ENCODE assay signal across 8 mouse cellular contexts in genomic region chr5:34513466-34514217, GRCm38 (mm10). TPM values are rescaled to one million over a fixed set of nuclear protein-coding genes. Genes with fewer than 3 reads are reported as not detected.
DNase-seq lines count a peak whose midpoint lies in the region; ATAC-seq lines count a peak whose summit lies in the region.

TSS of gene Tnip2 (minus strand) at chr5:34513991.

- no peaks in the 10 kb centered on the region for H3K9me3 ChIP-seq in forebrain, embryonic 11.5 days (ENCODE audit: control insufficient read depth, low read length)
- H3K9me3 ChIP-seq in heart, embryonic 16.5 days (replicated peaks; ENCODE audit: control insufficient read depth, low read length): no peaks in the 10 kb centered on the region
- H3K9me3 ChIP-seq in liver, embryonic 15.5 days (replicated peaks): no peaks in the 10 kb centered on the region
- H3K9me3 ChIP-seq in neural tube, embryonic 12.5 days: no peaks in the 10 kb centered on the region

- H3K27ac ChIP-seq in forebrain, embryonic 11.5 days (ENCODE audit: low read depth, low read length): no peak within 1 kb of the TSS
- peak within 1 kb of the TSS; percentile 62 for H3K27ac ChIP-seq in heart, embryonic 16.5 days (ENCODE audit: low read length)
- H3K27ac ChIP-seq in liver, embryonic 15.5 days (replicated peaks): peak within 1 kb of the TSS; percentile 61
- H3K27ac ChIP-seq in neural tube, embryonic 12.5 days: no peak within 1 kb of the TSS

- H3K4me2 ChIP-seq in forebrain, embryonic 11.5 days (ENCODE audit: low read depth, low read length, severe bottlenecking): peak within 1 kb of the TSS; percentile 99
- peak within 1 kb of the TSS; percentile 97 for H3K4me2 ChIP-seq in heart, embryonic 16.5 days (ENCODE audit: low read depth, low read length)
- peak within 1 kb of the TSS; percentile 99 for H3K4me2 ChIP-seq in liver, embryonic 15.5 days
- peak within 1 kb of the TSS; percentile 97 for H3K4me2 ChIP-seq in neural tube, embryonic 12.5 days (replicated peaks)

- peak within 1 kb of the TSS; percentile 69 for H3K9ac ChIP-seq in forebrain, embryonic 11.5 days (ENCODE audit: low read length)
- H3K9ac ChIP-seq in heart, embryonic 16.5 days (ENCODE audit: low read length): peak within 1 kb of the TSS; percentile 94
- H3K9ac ChIP-seq in liver, embryonic 15.5 days: peak within 1 kb of the TSS; percentile 76
- peak within 1 kb of the TSS; percentile 63 for H3K9ac ChIP-seq in neural tube, embryonic 12.5 days

- H3K4me1 ChIP-seq in forebrain, embryonic 11.5 days (replicated peaks; ENCODE audit: control insufficient read depth, insufficient read depth, low read length): no peaks in the 10 kb centered on the region
- peaks cover 5% of the 10 kb centered on the region; the same call in 1 of the 2 replicates for H3K4me1 ChIP-seq in heart, embryonic 16.5 days (ENCODE audit: control insufficient read depth, insufficient read depth, low read length)
- H3K4me1 ChIP-seq in liver, embryonic 15.5 days (replicated peaks): peaks cover 34% of the 10 kb centered on the region
- peaks cover 11% of the 10 kb centered on the region; the same call in 1 of the 2 replicates for H3K4me1 ChIP-seq in neural tube, embryonic 12.5 days

- 0 out of 2 replicates have a peak, but pooled peaks cover 3% of the 10 kb centered on the region for H3K27me3 ChIP-seq in forebrain, embryonic 11.5 days (ENCODE audit: control insufficient read depth, insufficient read depth, low read length)
- no peaks in the 10 kb centered on the region for H3K27me3 ChIP-seq in heart, embryonic 16.5 days (ENCODE audit: control insufficient read depth, insufficient read depth, low read length)
- H3K27me3 ChIP-seq in liver, embryonic 15.5 days: peaks cover 12% of the 10 kb centered on the region; the same call in 1 of the 2 replicates
- peaks cover 13% of the 10 kb centered on the region for H3K27me3 ChIP-seq in neural tube, embryonic 12.5 days (replicated peaks)

- 1% methylated on average over 64 of the region's 64 CpGs for WGBS in forebrain, embryonic 11.5 days
- WGBS in heart, embryonic 16.5 days: under 1% methylated on average over 64 of the region's 64 CpGs
- under 1% methylated on average over 59 of the region's 64 CpGs for WGBS in liver, embryonic 15.5 days (ENCODE audit: insufficient replicate concordance)
- WGBS in neural tube, embryonic 12.5 days: under 1% methylated on average over 64 of the region's 64 CpGs

- peak; percentile 95 for ATAC-seq in forebrain, embryonic 11.5 days (replicated peaks; ENCODE audit: low FRiP score)
- peak; percentile 99 for ATAC-seq in heart, embryonic 16.5 days (replicated peaks; ENCODE audit: extremely low read depth, insufficient read depth, low FRiP score)
- ATAC-seq in liver, embryonic 15.5 days (ENCODE audit: insufficient read depth): peak; percentile 93
- peak; percentile 94 for ATAC-seq in neural tube, embryonic 12.5 days (ENCODE audit: low FRiP score, low read depth)

- H3K4me3 ChIP-seq in forebrain, embryonic 11.5 days (ENCODE audit: low read depth, low read length): peak within 1 kb of the TSS; percentile 61
- H3K4me3 ChIP-seq in heart, embryonic 16.5 days (ENCODE audit: low read length): peak within 1 kb of the TSS; percentile 88
- peak within 1 kb of the TSS; percentile 73 for H3K4me3 ChIP-seq in liver, embryonic 15.5 days (replicated peaks)
- peak within 1 kb of the TSS; percentile 60 for H3K4me3 ChIP-seq in neural tube, embryonic 12.5 days

- DNase-seq in CD8-positive naive resting alpha-beta T cell, adult 2 months (ENCODE audit: low read depth in 2 of 2, low spot score in 2 of 2): peak; percentile 91 to 95
- DNase-seq in c-Kit-positive CD71-negative TER-119-negative erythroid progenitor cells, embryonic 14.5 days (ENCODE audit: low read depth): peak; percentile 90
- DNase-seq in forebrain, embryonic 11.5 days (ENCODE audit: low spot score): peak; percentile 97
- DNase-seq in kidney, postnatal 36 days: peak; percentile 99 to 100
- DNase-seq in telencephalon, adult 2 months (ENCODE audit: low read depth, low spot score): peak; percentile 88

- H3K36me3 ChIP-seq in forebrain, embryonic 11.5 days (ENCODE audit: control insufficient read depth, insufficient read depth, low read length): no peaks in the 10 kb centered on the region
- H3K36me3 ChIP-seq in heart, embryonic 16.5 days (ENCODE audit: control insufficient read depth, insufficient read depth): no peaks in the 10 kb centered on the region
- no peaks in the 10 kb centered on the region for H3K36me3 ChIP-seq in liver, embryonic 15.5 days (replicated peaks)
- no peaks in the 10 kb centered on the region for H3K36me3 ChIP-seq in neural tube, embryonic 12.5 days

RNA-seq across cellular contexts. Expression of gene Tnip2, which starts in this region (rescaled TPM):
- polyA plus RNA-seq in forebrain, embryonic 11.5 days (2014; fragmentation: Nextera tagmentation; extraction: Ambion mirVana): 5.3 and 5.6 TPM in 2 replicates
- 18.2 and 19.5 TPM in 2 replicates for polyA plus RNA-seq in heart, embryonic 16.5 days (2015; fragmentation: Nextera tagmentation; extraction: Ambion mirVana)
- 5.5 and 5.9 TPM in 2 replicates for polyA plus RNA-seq in liver, embryonic 15.5 days (2015; fragmentation: Nextera tagmentation; extraction: Ambion mirVana)
- polyA plus RNA-seq in neural tube, embryonic 12.5 days (2016; fragmentation: Nextera tagmentation; extraction: Ambion mirVana): 8.5 and 9.3 TPM in 2 replicates

Comparison
In these comparisons a context has a peak if more than half of its experiments do, and no peak if none do; other contexts are left out.
1. H3K27ac ChIP-seq: peak in heart, embryonic 16.5 days (single experiment) and liver, embryonic 15.5 days (single experiment); none in forebrain, embryonic 11.5 days (single experiment) and neural tube, embryonic 12.5 days (single experiment).
2. Peak in every context shown above with its lines, with median percentiles within 50 percentile points of each other: DNase-seq, ATAC-seq, H3K4me2 ChIP-seq, H3K4me3 ChIP-seq and H3K9ac ChIP-seq.